Mouse (Mus musculus): ENCODE data around the gene Rpap2. TPM values are rescaled to one million over a fixed set of nuclear protein-coding genes. Genes with fewer than 3 reads are reported as not detected.

Rpap2 gene
- total RNA-seq, 2 experiments from 2014 or later = 18.9 to 21.8 TPM

DNA sequence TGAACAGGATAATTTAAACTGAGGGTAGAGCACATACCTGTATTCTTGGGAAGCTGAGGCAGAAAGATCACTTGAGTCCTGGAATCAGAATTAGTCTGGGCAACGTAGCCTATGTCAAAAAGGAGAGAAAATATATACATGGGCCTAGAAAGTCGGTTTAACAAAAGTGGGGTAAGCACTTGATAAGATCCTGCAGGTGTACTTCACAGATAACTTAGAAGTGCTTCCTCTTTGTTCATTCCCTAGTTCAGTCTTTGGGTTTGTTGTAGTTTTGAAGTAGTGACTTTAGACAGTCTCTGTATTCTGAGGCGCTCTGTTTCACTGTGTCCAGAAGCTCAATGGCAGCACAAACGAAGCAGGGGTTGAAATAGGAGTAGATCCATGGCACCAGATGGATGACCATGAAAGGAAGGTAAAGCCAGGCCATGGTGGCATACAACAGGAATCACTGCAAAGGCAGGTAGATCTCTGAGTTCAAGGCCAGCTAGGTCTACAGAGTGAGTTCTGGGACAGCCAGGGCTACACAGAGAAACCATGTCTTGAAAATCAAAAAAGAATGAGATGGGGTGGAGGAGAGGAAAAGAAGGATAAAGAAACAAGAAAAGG lies 55.0 kb downstream of the Rpap2 start:
- intact Hi-C loops (cut with DNase I) = no loop called here
- DNase-seq (ENCODE audit: extremely low spot score in 1 of 2, low spot score in 2 of 2) = no peak

DNA sequence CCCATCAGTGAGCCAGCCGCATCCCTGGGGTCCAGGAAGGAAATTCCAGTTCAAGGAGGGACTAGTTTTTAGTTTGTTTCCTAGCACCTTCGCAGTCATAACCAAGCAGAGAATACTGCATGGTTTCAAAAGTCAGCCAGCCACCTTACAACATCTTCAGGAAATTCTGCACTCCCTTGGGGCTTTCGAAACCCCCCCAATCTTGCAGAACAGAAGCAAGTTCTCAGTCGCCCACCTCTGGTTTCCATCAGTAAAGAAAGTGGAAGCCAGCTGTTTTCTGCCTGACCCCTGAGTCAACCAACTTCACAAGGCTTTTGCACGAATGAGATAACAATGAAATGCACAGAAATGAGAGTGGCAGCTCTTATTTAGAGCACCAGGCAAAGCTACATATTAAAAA lies 81.2 kb downstream of the Rpap2 start:
- intact Hi-C loops (cut with DNase I) = no loop called here
- no peak for DNase-seq (ENCODE audit: extremely low spot score in 1 of 2, low spot score in 2 of 2)

DNA sequence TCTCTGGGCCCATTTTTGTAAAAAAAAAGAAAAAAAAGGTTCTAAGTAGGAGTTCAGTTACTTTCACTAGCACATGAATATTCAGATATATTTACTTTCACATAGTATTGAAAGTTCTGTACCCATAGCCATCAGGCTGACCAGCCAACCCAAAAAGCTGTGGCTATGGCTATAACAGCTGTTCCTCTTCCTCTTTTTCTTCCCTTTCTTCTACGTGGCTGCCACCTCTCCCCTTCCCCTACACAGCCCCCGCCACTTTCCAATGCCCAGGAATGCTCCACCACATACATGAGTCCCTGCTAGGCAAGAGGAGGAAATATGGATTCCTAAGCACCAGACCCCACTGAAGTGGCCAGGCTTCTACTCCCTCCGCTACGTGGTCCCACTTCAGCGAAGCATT lies 84.1 kb downstream of the Rpap2 start:
- DNase-seq (ENCODE audit: extremely low spot score in 1 of 2, low spot score in 2 of 2) = no peak
- intact Hi-C loops (cut with DNase I) = no loop called here

DNA sequence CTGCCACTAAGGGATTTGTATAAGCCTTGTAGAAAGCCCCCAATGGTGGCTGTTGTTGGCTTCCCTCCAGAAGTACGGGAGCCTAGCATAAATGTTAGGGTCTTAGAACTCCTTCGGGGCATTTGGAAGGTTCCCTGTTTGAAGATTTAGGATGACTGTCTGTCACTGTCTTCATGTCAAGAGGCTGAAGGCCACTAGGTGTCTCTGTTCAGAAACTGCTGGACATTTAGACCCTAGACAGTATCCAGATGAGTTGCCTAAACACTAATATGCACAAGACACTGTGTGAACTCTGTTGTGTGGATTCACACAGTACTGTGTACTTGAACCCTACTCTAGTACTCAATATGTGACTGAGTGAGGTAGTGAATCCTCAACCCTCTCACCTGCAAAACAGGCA lies 87.2 kb downstream of the Rpap2 start:
- no peak for DNase-seq (ENCODE audit: extremely low spot score in 1 of 2, low spot score in 2 of 2)
- intact Hi-C loops (cut with DNase I) = no loop called here

DNA sequence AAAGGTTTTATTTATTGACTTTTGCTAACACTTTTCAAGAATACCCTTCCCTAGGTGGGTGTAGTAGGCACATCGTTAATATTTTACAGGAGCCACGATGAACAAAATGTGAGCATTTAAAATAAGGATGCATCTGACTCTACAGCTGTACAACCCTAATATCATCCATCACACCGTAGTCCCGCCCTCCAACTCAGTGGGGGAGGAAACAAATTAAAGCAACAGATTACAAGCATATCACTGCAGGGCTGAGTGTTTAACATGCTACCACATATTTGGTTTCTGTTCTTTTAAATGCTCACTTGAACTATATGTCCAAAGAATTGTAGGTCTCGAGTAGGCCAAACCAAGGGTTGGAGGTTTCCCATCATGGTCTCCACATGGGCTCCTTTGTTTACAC lies 90.0 kb downstream of the Rpap2 start:
- intact Hi-C loops (cut with DNase I) = no loop called here

DNA sequence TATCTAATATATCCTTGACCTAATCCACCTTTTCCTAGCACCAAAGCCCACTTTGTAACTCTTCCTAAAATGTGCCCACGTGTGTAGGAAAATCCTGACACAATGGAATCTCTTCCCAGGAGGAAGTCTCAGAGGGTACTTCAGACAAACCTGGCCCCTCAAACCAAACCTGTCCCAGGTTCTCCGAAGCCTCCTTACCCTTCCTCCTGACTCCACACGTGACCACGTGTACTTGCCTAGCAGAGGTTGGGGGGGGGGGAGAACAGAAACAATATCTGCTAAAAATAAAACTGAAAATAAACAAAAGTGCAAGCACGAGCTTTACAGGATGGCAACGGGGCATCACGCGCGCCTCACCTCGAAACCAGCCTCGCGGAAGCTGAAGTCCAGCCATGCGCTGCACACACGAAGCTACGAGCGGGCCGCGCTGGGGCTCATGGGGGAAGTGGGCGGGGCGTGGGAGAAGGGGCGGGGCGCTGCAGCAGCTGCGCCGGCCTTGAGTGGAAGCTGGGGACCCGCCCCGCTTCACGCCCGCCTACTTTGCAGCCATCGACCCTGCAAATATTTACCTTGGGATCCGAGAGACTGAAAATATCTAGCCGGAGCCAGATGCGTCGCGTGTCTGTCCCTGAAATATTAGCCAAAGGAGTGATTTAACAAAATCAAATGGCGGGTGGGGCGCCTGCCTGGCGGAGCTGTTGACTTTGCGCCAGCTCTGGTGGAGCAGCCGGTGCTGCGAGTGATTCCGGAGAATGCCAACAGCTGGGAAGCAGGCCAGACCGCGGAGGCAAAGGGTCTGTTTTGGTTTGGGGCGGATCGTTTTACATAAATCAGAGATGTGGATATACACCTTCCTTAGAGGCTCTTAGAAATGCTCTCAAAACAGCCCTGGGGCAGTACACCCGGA lies 90.7 kb downstream of the Rpap2 start:
- intact Hi-C loops (cut with DNase I) = no loop called here
- peak; percentile 44 to 81 for DNase-seq (ENCODE audit: extremely low spot score in 1 of 2, low spot score in 2 of 2)

More for the DNA sequence above, 90.0 kb downstream of the Rpap2 start:
- no peak for DNase-seq (ENCODE audit: extremely low spot score in 1 of 2, low spot score in 2 of 2)

DNA sequence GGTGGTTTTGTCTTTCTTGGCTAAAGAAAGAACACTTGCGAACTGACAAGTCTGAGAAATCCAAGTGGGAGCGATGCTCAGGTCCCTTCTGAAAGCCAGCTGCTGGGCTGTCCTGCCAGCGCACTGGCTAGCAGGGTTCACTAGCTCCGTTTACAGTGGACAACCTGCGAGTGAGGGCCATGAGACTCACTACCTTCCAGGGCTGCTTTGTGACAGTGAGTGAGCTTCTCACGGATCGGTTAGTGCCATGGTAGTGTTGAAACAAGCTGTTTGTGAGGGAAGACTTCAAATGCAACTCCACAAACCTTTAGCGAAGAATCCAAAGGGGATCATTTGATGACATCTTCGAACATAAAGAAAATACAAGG lies 91.3 kb downstream of the Rpap2 start:
- no peak for DNase-seq (ENCODE audit: extremely low spot score in 1 of 2, low spot score in 2 of 2)
- intact Hi-C loops (cut with DNase I) = no loop called here

DNA sequence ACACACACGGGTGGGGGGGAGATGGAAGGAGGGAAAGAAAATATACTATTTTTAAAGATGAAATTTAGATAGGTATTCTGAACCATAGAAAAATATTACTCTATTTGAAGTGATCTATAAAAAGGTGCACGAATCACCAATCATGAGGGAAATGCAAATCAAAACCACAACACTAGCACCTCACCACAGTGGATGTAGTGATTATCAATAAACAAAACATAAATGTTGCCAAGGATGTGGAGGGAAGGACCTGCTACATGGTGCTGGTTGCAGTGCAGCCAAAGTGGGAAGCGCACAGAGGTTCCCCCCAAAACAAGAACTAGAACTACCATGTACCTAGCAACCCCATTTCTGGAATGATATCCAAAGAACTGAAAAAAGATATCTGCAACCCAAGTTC lies 97.8 kb downstream of the Rpap2 start:
- intact Hi-C loops (cut with DNase I) = no loop called here
- no peak for DNase-seq (ENCODE audit: extremely low spot score in 1 of 2, low spot score in 2 of 2)

DNA sequence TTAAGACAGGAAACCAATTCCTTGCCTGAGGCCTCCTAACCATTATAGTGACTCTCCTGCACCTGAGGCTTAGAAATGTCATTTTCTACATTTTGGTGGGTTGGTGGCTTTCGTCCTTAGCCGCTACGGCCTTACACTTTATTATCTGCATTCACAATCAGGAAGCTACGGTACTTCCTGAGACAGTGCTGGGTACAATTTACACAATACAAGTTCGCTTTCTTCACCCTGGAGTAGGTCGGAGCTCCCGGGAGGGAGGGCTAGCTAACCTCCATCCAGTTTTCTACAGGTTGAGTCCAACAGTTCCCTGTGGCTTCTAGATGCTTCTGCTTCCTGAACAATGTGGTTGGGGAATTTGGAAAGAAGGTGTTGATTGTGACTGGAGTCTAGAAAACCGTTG lies 101.7 kb downstream of the Rpap2 start:
- no peak for DNase-seq (ENCODE audit: extremely low spot score in 1 of 2, low spot score in 2 of 2)
- intact Hi-C loops (cut with DNase I) = no loop called here

DNA sequence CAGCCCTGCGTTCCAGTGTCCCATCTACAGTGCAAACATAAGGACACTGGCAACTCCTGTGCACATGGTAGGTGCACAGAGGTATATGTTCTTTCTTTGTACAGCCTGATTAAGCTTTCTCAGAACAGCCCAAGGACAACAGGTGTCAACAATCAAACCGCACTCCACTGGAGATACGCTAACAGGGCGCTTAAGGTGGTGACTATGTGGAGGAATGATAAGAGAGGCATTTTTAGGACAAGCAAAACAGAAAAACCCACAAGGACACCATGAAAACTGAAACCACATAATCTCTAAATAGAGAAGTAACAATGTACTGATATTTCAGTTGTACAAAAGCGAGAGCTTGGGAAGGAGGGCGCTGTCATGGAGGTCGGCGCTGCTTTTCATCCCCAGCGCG lies 103.7 kb downstream of the Rpap2 start:
- intact Hi-C loops (cut with DNase I) = no loop called here
- no peak for DNase-seq (ENCODE audit: extremely low spot score in 1 of 2, low spot score in 2 of 2)

DNA sequence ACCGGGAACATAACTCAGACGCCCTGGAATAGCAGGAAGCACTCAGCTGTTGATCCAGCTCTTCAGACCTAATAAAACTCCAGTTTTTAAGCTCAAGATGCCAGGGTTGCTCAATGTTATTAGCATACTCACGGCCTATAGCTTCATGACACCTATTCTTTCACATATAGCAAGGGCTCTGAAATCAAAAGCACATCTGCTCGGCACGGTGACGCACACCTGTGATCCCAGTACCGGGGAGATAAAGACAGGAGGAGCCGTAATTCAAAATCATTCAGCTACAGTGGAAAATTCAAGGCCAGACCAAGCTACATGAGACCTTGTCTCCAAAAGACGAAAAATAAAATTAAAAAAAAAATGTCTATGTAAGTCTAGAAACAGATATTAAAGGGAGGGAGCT lies 104.5 kb downstream of the Rpap2 start:
- no peak for DNase-seq (ENCODE audit: extremely low spot score in 1 of 2, low spot score in 2 of 2)
- intact Hi-C loops (cut with DNase I) = no loop called here

DNA sequence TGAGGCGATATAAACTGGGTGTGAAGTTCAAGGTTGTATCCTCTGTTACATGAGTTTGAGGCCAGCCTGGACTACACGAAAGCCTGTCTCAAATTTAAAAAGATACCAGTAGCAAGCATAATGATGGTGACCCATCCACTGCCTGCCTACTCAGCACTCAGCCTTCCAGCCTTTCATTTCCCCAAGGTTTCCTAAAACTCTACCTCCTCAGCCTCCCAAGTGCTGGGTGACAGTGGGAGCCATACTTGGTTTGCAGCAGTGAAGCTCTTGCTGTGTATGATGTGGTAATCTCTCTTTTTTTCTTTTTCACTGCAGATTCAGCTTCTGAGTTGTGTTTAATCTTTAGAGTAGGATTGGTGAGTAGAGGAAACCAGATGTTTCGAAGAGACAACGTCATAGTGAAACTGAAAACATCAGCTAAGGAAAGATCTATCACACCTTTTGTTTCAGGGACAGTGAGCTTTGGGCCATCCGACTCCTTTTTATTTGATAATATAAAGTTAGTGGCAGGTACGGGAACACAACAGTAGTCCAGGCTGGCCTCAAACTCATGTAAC lies 106.1 kb downstream of the Rpap2 start:
- DNase-seq (ENCODE audit: extremely low spot score in 1 of 2, low spot score in 2 of 2) = no peak
- intact Hi-C loops (cut with DNase I) = no loop called here

DNA sequence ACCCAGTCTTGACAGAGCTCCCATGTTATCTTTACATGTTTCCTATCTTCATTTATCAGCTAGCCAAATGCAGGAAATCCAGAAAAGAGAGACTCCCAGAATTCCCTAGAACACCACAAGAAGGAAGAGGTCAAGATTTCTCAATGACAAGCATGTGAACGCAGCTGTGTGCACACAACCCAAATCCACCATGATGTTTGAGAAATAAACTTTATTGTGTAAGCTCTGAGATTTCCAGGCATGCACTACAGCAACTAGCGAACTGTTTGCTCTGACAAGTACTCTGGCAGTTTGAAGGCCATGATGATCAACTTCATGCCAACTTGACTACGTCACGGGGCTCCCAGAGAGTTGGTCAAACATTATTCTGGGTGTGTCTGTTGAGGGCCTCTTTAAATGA lies 108.6 kb downstream of the Rpap2 start:
- intact Hi-C loops (cut with DNase I) = no loop called here
- DNase-seq (ENCODE audit: extremely low spot score in 1 of 2, low spot score in 2 of 2) = no peak

DNA sequence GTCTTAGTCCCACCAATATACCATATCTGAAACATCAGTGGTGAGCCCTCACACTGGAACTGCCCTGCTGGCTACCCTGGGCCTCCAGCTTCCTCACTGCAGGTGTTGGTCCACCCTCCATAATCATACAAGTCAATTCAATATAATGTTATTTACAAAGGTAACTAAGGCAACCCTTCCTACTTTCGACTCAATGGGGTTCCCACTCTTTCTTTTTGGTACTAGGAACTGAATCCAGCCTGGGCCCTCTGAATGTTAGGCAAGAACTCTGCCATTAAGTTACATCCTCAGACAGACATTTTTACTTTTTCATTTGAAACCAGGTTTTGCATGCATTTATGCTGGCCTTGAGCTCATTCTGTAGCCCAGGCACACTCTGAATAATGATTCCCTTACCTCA lies 109.1 kb downstream of the Rpap2 start:
- intact Hi-C loops (cut with DNase I) = no loop called here
- no peak for DNase-seq (ENCODE audit: extremely low spot score in 1 of 2, low spot score in 2 of 2)

DNA sequence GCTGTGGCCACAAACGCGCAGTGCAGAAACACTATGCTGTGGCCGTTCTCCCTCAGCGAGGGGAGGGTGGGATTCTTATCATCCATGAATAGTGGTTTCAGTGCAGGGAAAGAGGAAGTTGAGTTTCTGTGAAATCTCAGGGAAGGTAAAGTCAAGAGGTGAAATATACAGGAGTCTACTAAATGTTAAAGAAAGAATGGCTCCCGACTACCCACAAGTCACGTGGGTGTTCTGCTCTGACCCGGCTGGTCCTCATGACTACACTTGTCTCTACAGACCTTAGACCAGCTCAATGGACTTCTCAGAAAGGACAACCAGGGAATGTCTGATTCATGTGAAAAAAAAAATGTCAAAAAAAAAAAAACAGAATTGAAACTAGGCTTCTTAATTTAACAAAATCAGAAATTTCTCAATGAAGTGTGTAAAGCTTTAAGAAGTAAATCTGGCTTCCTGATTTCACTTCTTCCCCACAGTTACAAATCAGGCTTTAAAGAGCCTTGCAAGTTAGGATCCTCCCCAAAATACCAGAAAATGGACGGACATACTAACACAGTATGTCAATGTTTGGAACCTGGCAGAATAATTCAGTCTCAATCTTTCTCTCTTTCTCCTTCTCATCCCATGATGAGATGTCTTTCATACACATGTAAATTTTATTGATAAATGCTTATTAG lies 111.1 kb downstream of the Rpap2 start:
- intact Hi-C loops (cut with DNase I) = no loop called here
- DNase-seq (ENCODE audit: extremely low spot score in 1 of 2, low spot score in 2 of 2) = no peak

Other genes with a start within 250 kb of the Rpap2 start
- 10 to 100 TPM; 47.9 to 48.5 TPM for gene Ephx4, start 194.6 kb upstream of the Rpap2 start, total RNA-seq (2021)
- gene Lpcat2b, start 165.8 kb upstream of the Rpap2 start, total RNA-seq (2021) = under 1 TPM in 1 of 2 experiments, not detected in 1; 0.19 TPM
- gene Btbd8, start 159.4 kb upstream of the Rpap2 start, total RNA-seq (2021) = 100 to 1,000 TPM; 113 to 116 TPM
- gene Gm42669, start 89.8 kb upstream of the Rpap2 start, total RNA-seq (2021) = under 1 TPM; 0.19 to 0.20 TPM
- 1 to 10 TPM; 1.0 to 1.2 TPM for gene 1700028K03Rik, start 62.7 kb upstream of the Rpap2 start, total RNA-seq (2021)
- 10 to 100 TPM; 20.2 to 22.3 TPM for gene Glmn, start 515 bp downstream of the Rpap2 start, total RNA-seq (2021)
- gene Gfi1, start 128.7 kb downstream of the Rpap2 start, total RNA-seq (2021) = not detected
- gene Ube2d2b, start 232.7 kb downstream of the Rpap2 start, total RNA-seq (2021) = not detected

Data from left cerebral cortex, postnatal 10 days (tissue).